Comparison of ENCODE assay signal across 15 mouse cellular contexts in genomic region chr17:42788686-42789453, GRCm38 (mm10). TPM values are rescaled to one million over a fixed set of nuclear protein-coding genes. Genes with fewer than 3 reads are reported as not detected.
DNase-seq lines count a peak whose midpoint lies in the region; ATAC-seq and TF ChIP-seq lines count a peak whose summit lies in the region.
"Had no signal": no experiment of that assay in that cellular context is flagged by ENCODE, and none has a peak within 500 bp of the region (broad histone marks: within the 10 kb centered on the region; RNA-seq: fewer than 3 reads in every experiment).

No protein-coding gene starts in this region.

- no peak overlapping the region for H3K4me3 ChIP-seq in lung, postnatal 0 days (ENCODE audit: low read depth, low read length)

- no peak for TF ChIP-seq CTCF in lung, postnatal 0 days (IDR thresholded peaks at IDR 0.05)

- H3K9me3 ChIP-seq in lung, postnatal 0 days (ENCODE audit: low read length): no peaks in the 10 kb centered on the region

- intact Hi-C loops in heart, postnatal 36 days (cut with DNase I): no loop called here

- H3K9ac ChIP-seq in lung, postnatal 0 days (replicated peaks; ENCODE audit: low read depth): no peak overlapping the region
- H3K9ac ChIP-seq: forebrain, postnatal 0 days had no signal

- H3K4me2 ChIP-seq in lung, postnatal 0 days (replicated peaks; ENCODE audit: low read depth, low read length): no peak overlapping the region
- H3K4me2 ChIP-seq: liver, embryonic 11.5 days had no signal

- peak; percentile 26 to 55 for DNase-seq in heart, adult 18-20 months
- no peak for DNase-seq in heart, postnatal 36 days
- DNase-seq in layer of hippocampus, adult 9-11 months: peak; percentile 24
- DNase-seq in layer of hippocampus, postnatal 36 days: no peak
- DNase-seq in gastrocnemius, postnatal 10 days: peak; percentile 16
- DNase-seq in lung, postnatal 0 days (ENCODE audit: low spot score): peak; percentile 55
- DNase-seq in adrenal gland, postnatal 4 days (ENCODE audit: low spot score in 2 of 2): no peak
- DNase-seq: adrenal gland, adult 2 months; cerebellum, adult 2 months; forebrain, postnatal 0 days; thymus, postnatal 25 days had no signal

- ATAC-seq in lung, postnatal 0 days: peak; percentile 51; the same call in 1 of the 2 replicates
- ATAC-seq in cerebellum, adult (ENCODE audit: insufficient number of reproducible peaks, low FRiP score, low TSS enrichment): no peak
- ATAC-seq: forebrain, postnatal 0 days had no signal

- no peaks in the 10 kb centered on the region for H3K4me1 ChIP-seq in lung, postnatal 0 days (ENCODE audit: insufficient read depth, low read depth, low read length)

- no peaks in the 10 kb centered on the region for H3K27me3 ChIP-seq in lung, postnatal 0 days (replicated peaks; ENCODE audit: insufficient read depth, low read length)

- no peaks in the 10 kb centered on the region for H3K36me3 ChIP-seq in lung, postnatal 0 days (ENCODE audit: insufficient read depth, low read length)

- WGBS in lung, postnatal 0 days: 59% methylated on average over 5 of the region's 5 CpGs

- no peak for TF ChIP-seq EP300 in lung, postnatal 0 days (IDR thresholded peaks at IDR 0.05)

- H3K27ac ChIP-seq in lung, postnatal 0 days (ENCODE audit: low read length): no peak overlapping the region

RNA-seq across cellular contexts. Expression of gene Adgrf2, which starts 46.9 kb away (rescaled TPM):
- under 1 TPM; 0.12 to 0.18 TPM for total RNA-seq in heart, adult 18-20 months (2021)
- under 1 TPM in 1 of 2 experiments, not detected in 1; 0.14 TPM for total RNA-seq in heart, postnatal 36 days (2021)
- total RNA-seq in layer of hippocampus, postnatal 36 days (2021): under 1 TPM; 0.63 to 0.70 TPM
- total RNA-seq in gastrocnemius, postnatal 10 days (2021): under 1 TPM; 0.12 to 0.41 TPM
- polyA plus RNA-seq in lung, postnatal 0 days (2015; fragmentation: Nextera tagmentation; extraction: Ambion mirVana): not detected in 2 replicates
- under 1 TPM; 0.17 to 0.22 TPM for total RNA-seq in adrenal gland, postnatal 4 days (2021)
- total RNA-seq: adrenal gland, adult 2 months had no signal
- polyA plus RNA-seq: C2C12; embryonic facial prominence, embryonic 11.5 days; forebrain, postnatal 0 days had no signal

Comparison
In these comparisons a context has a peak if more than half of its experiments do, and no peak if none do; other contexts are left out.
1. DNase-seq: peak in heart, adult 18-20 months (2 of 2), layer of hippocampus, adult 9-11 months (single experiment), gastrocnemius, postnatal 10 days (single experiment) and lung, postnatal 0 days (single experiment); none in heart, postnatal 36 days (0 of 2), layer of hippocampus, postnatal 36 days (0 of 2) and adrenal gland, postnatal 4 days (0 of 2).